Mouse (Mus musculus): ENCODE results near the gene Fgfr2. TPM values are rescaled to one million over a fixed set of nuclear protein-coding genes. Genes with fewer than 3 reads are reported as not detected.
A peak's percentile ranks its signal among the peaks of the same experiment; 100 is the strongest.

Gene Fgfr2
- total and polyA plus RNA-seq, 2 experiments from 2014 or later: 12.1 to 32.6 TPM

DNA sequence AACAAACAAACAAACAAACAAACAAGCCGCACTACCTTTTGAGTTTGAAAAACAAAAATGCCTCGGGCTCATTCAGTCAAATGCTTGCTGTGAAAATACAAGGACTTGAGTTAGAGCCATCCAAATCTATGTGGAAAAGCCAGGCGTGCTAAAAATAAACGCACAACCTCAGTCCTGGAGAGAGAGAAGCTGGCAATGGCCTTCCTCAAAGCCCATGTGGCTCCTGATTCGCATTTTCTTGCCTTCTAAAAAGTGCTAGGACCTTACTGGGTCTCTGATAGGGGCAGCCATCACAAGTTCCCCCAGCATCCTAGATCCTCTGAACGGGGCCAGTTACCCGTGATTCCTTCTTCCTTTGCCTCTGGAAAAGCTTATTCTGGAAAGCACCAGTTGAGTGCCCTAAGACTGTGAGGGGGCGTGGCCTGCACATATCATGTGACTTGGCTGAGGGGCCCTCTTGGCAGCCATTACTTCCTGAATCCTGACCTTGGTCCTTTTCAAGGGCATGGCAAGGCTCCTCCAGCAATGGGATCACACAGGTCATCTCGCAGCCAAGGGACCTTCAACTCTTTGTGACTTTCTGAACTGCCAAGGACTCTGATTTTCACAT is 226.8 kb downstream of the Fgfr2 start:
- Histone ChIP-seq H3K4me1 (ENCODE audit: insufficient read depth, low read length) (no peaks in the 10 kb centered on the region), H3K27me3 (ENCODE audit: insufficient read depth, low read length) (no peaks in the 10 kb centered on the region), H3K9me3 (ENCODE audit: low read length) (no peaks in the 10 kb centered on the region), H3K36me3 (ENCODE audit: insufficient read depth, low read length) (no peaks in the 10 kb centered on the region), H3K4me2 (ENCODE audit: low read depth, low read length, poor library complexity, severe bottlenecking) (no peak overlapping the region), H3K4me3 (ENCODE audit: low read depth, low read length) (no peak overlapping the region), H3K9ac (replicated peaks; ENCODE audit: low read length, poor library complexity, severe bottlenecking) (no peak overlapping the region), H3K27ac (ENCODE audit: low read depth, low read length) (no peak overlapping the region)
- WGBS: 84% methylated on average over 9 of the region's 9 CpGs
- ATAC-seq (ENCODE audit: low FRiP score): no peak
- no peak for TF ChIP-seq CTCF (IDR thresholded peaks at IDR 0.05)
- DNase-seq (ENCODE audit: low spot score): no peak

DNA sequence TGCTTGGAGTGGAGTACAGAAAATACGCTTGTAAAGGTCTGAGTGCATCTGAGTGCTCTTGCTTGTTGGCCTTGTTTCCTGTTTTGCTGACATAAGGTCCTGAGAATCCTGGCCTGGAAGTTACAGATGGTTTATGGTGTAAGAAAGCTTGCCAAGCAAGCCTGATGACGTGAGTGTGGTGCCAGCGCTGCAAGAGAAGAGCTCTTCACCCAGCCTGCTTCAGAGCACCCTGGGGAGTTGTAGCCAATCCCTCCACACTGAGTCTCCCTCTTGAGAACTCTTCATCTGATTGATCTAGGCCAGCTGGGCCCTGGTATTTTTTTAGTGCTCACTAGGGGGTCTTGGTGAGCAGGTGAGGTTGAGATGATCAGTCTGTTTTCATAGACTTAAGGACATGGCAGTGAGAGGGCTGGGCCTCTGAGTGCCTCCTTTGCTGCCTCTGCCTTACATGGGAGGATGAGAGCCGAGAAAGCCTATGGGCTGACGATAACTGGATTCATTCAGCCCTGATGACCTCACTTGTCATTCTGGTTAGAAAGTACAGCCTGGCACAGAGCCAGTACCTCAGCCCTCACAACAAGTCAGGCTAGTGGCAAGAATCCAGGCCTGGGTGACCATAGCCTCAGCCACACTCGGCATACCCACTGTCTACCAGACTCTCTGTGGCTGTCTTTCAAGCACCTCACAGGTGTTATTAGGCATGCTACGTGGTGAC is 228.2 kb downstream of the Fgfr2 start:
- Histone ChIP-seq H3K9ac (replicated peaks; ENCODE audit: low read length, poor library complexity, severe bottlenecking) (no peak overlapping the region), H3K36me3 (ENCODE audit: insufficient read depth, low read length) (no peaks in the 10 kb centered on the region), H3K9me3 (ENCODE audit: low read length) (no peaks in the 10 kb centered on the region), H3K27ac (ENCODE audit: low read depth, low read length) (no peak overlapping the region), H3K4me2 (ENCODE audit: low read depth, low read length, poor library complexity, severe bottlenecking) (no peak overlapping the region), H3K4me1 (ENCODE audit: insufficient read depth, low read length) (no peaks in the 10 kb centered on the region), H3K27me3 (ENCODE audit: insufficient read depth, low read length) (no peaks in the 10 kb centered on the region), H3K4me3 (ENCODE audit: low read depth, low read length) (no peak overlapping the region)
- 77% methylated on average over 7 of the region's 7 CpGs for WGBS
- ATAC-seq (ENCODE audit: low FRiP score) (no peak), DNase-seq (ENCODE audit: low spot score) (peak; percentile 51)
- no peak for TF ChIP-seq CTCF (IDR thresholded peaks at IDR 0.05)

DNA sequence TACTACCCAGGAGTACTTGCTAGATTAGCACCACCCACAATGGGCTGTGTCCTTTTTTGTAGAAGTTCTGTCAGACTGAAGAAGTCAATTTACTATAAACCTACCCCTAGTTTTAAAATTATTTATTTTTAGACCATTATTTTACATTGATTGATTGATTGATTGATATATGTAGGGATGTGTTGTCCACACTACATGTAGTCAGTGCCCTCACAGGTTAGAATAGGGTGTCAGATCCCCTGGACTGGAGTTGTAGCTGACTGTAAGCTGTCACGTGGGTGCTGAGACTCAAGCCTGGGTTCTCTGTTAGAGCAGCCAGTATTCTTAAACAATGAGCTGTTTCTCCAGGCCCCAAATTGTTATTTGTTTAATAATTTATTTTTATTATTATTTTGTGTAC is 229.8 kb downstream of the Fgfr2 start:
- no peak overlapping the region for H3K27ac ChIP-seq (ENCODE audit: low read depth, low read length)
- no peaks in the 10 kb centered on the region for H3K36me3 ChIP-seq (ENCODE audit: insufficient read depth, low read length)
- no peak overlapping the region for H3K4me3 ChIP-seq (ENCODE audit: low read depth, low read length)
- H3K27me3 ChIP-seq (ENCODE audit: insufficient read depth, low read length): no peaks in the 10 kb centered on the region
- no peak overlapping the region for H3K4me2 ChIP-seq (ENCODE audit: low read depth, low read length, poor library complexity, severe bottlenecking)
- 84% methylated on average over 1 of the region's 1 CpGs for WGBS
- TF ChIP-seq CTCF (IDR thresholded peaks at IDR 0.05): no peak
- no peaks in the 10 kb centered on the region for H3K9me3 ChIP-seq (ENCODE audit: low read length)
- H3K9ac ChIP-seq (replicated peaks; ENCODE audit: low read length, poor library complexity, severe bottlenecking): no peak overlapping the region
- ATAC-seq (ENCODE audit: low FRiP score) (no peak), DNase-seq (ENCODE audit: low spot score) (no peak)
- H3K4me1 ChIP-seq (ENCODE audit: insufficient read depth, low read length): no peaks in the 10 kb centered on the region

DNA sequence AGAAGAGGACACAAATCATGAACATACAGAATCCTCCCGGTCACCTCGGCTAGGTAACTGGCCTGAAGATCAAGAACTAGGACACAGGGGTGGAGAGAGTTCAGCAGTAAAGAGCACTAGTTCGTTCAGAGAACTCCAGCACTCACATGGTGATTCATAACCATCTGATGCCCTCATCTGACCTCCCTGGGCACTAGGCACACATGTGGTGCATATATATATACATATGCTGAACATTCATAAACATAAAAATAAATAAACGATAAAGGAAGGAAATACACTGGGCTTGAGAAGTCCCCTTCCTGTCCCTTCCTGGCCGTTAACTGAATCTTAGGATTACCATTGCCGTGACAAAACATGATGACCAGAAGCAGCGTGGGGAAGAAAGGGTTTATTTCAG is 230.3 kb downstream of the Fgfr2 start:
- H3K9ac ChIP-seq (replicated peaks; ENCODE audit: low read length, poor library complexity, severe bottlenecking): no peak overlapping the region
- no peak overlapping the region for H3K27ac ChIP-seq (ENCODE audit: low read depth, low read length)
- no peak overlapping the region for H3K4me2 ChIP-seq (ENCODE audit: low read depth, low read length, poor library complexity, severe bottlenecking)
- no peaks in the 10 kb centered on the region for H3K4me1 ChIP-seq (ENCODE audit: insufficient read depth, low read length)
- H3K27me3 ChIP-seq (ENCODE audit: insufficient read depth, low read length): no peaks in the 10 kb centered on the region
- no peak overlapping the region for H3K4me3 ChIP-seq (ENCODE audit: low read depth, low read length)
- ATAC-seq (ENCODE audit: low FRiP score) (no peak), DNase-seq (ENCODE audit: low spot score) (no peak)
- no peak for TF ChIP-seq CTCF (IDR thresholded peaks at IDR 0.05)
- no peaks in the 10 kb centered on the region for H3K9me3 ChIP-seq (ENCODE audit: low read length)
- no peaks in the 10 kb centered on the region for H3K36me3 ChIP-seq (ENCODE audit: insufficient read depth, low read length)
- WGBS: 84% methylated on average over 7 of the region's 7 CpGs

DNA sequence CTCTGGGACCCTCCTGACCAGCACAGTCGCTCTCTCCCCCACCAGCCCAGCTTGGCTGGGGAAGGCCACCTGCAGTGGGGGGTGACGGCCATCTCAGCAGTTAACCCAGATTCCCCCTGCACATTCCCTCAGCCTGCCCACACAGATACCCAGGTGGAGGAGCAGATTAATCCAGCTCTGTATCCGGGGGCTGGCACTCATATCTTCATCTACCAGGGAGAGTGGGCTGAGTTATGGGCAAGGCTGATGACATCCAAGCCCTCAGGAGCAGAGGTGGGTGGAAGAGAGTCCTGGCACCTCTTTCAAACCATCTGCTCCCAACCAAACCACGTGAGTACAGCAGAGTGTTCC is 230.9 kb downstream of the Fgfr2 start:
- no peak overlapping the region for H3K9ac ChIP-seq (replicated peaks; ENCODE audit: low read length, poor library complexity, severe bottlenecking)
- no peaks in the 10 kb centered on the region for H3K4me1 ChIP-seq (ENCODE audit: insufficient read depth, low read length)
- no peak overlapping the region for H3K27ac ChIP-seq (ENCODE audit: low read depth, low read length)
- no peaks in the 10 kb centered on the region for H3K27me3 ChIP-seq (ENCODE audit: insufficient read depth, low read length)
- peak; percentile 28 for DNase-seq (ENCODE audit: low spot score)
- no peak for ATAC-seq (ENCODE audit: low FRiP score)
- no peaks in the 10 kb centered on the region for H3K9me3 ChIP-seq (ENCODE audit: low read length)
- TF ChIP-seq CTCF (IDR thresholded peaks at IDR 0.05): no peak
- 61% methylated on average over 4 of the region's 4 CpGs for WGBS
- no peak overlapping the region for H3K4me2 ChIP-seq (ENCODE audit: low read depth, low read length, poor library complexity, severe bottlenecking)
- H3K36me3 ChIP-seq (ENCODE audit: insufficient read depth, low read length): no peaks in the 10 kb centered on the region
- no peak overlapping the region for H3K4me3 ChIP-seq (ENCODE audit: low read depth, low read length)

DNA sequence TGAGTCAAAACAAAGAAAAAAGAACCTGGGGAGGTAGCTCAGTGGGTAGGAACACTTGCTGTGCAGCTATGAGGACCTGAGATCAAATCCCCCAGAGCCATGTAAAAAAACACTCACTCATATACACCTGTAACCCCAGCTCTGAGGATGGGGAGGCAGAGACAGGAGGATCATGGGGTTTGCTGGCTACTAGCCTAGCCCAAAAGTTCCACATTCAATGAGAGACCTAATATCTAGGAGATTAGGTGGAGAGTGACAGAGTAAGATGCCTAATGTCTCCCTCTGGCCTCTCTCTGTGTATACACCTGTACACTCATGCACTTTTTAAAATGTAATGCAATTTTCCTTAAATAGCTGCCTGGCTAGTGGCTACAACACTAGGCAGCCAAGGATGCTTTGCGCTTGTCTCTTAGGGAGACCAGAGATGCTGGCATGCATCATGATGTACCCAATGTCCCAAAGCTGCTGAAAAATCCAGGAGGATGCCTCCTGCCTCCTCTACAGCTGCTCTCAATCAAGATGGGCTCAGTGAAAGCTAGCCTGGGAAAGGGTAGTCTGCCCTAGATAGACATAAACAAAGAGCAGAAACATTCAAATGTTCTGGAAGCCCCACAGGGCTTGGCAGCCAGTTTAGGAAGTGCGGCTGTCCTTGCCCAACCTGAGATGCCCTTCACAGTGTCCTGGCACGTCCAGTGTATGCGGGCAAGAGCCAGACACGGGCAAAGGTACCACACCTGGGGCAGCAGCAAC is 231.4 kb downstream of the Fgfr2 start:
- DNase-seq (ENCODE audit: low spot score) (no peak), ATAC-seq (ENCODE audit: low FRiP score) (no peak)
- Histone ChIP-seq H3K27me3 (ENCODE audit: insufficient read depth, low read length) (no peaks in the 10 kb centered on the region), H3K27ac (ENCODE audit: low read depth, low read length) (no peak overlapping the region), H3K9me3 (ENCODE audit: low read length) (no peaks in the 10 kb centered on the region), H3K4me2 (ENCODE audit: low read depth, low read length, poor library complexity, severe bottlenecking) (no peak overlapping the region), H3K4me3 (ENCODE audit: low read depth, low read length) (no peak overlapping the region), H3K9ac (replicated peaks; ENCODE audit: low read length, poor library complexity, severe bottlenecking) (no peak overlapping the region), H3K4me1 (ENCODE audit: insufficient read depth, low read length) (no peaks in the 10 kb centered on the region), H3K36me3 (ENCODE audit: insufficient read depth, low read length) (no peaks in the 10 kb centered on the region)
- TF ChIP-seq CTCF (IDR thresholded peaks at IDR 0.05): no peak
- 81% methylated on average over 5 of the region's 5 CpGs for WGBS

All from midbrain, postnatal 0 days (tissue).